Mouse (Mus musculus) E14TG2a.4 (cell line): ENCODE data around the gene Lrrc46.

ENCODE experiments used
- H3K27me3 ChIP-seq: 2 replicates; pipeline ENCODE4 v1.6.1; 2014; ENCODE audit warnings: low read length, control low read depth; ENCODE audit not compliant: insufficient read depth
- H3K36me3 ChIP-seq: 2 replicates; pipeline ENCODE4 v1.6.1; 2014; ENCODE audit warnings: low read length, control low read depth; ENCODE audit not compliant: insufficient read depth
- H3K4me1 ChIP-seq: replicated peaks from 2 replicates; pipeline ENCODE4 v1.6.1; 2014; ENCODE audit warnings: low read depth, low read length, control low read depth
- H3K4me3 ChIP-seq: replicated peaks from 2 replicates; pipeline ENCODE4 v1.5.1; 2014; ENCODE audit warnings: mild to moderate bottlenecking, low read length
- H3K9me3 ChIP-seq: 2 replicates; pipeline ENCODE4 v1.6.1; 2014; ENCODE audit warnings: low read length, control low read depth
- CTCF ChIP-seq: conservative IDR thresholded peaks from 2 replicates; pipeline ENCODE4 v1.5.1; 2014; ENCODE audit warnings: low read length
- NANOG ChIP-seq: IDR thresholded peaks from 2 replicates; pipeline ENCODE4 v1.6.1; 2014; ENCODE audit warnings: borderline replicate concordance, low read length, mixed read lengths
- POU5F1 ChIP-seq: IDR thresholded peaks from 2 replicates; pipeline ENCODE4 v1.6.1; 2014; ENCODE audit warnings: low read length, borderline replicate concordance

The Lrrc46 gene

GRCm38 (mm10) chr11:97007093-97007794, 34.0 kb downstream of the Lrrc46 start:
- H3K27me3 ChIP-seq = peaks cover 93% of the 10 kb centered on the region
- no peaks in the 10 kb centered on the region for H3K9me3 ChIP-seq
- no peak overlapping the region for H3K4me3 ChIP-seq
- H3K4me1 ChIP-seq = peaks cover 17% of the 10 kb centered on the region
- H3K36me3 ChIP-seq = no peaks in the 10 kb centered on the region
- TF ChIP-seq POU5F1 = no peak
- TF ChIP-seq NANOG = no peak
- TF ChIP-seq CTCF = no peak

DNA sequence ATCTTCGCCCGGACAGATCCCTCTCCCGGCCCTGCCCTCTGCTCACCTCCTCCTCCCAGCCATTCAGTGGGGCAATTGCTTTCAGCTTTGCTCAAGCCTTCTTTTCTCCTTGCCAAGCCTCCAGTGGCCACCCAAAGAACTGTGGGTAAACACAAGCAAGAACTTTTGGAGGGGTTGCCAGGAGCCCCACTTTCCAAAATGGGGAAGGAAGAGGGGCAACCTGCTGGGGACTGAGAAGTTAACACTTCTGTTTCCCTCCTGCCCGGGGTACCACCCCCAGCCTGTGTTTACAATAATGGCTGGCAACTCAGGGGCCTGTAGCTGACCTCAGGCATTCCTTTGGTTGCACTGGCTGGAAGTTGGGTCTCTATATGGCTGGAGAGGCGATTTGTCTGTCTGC, 38.0 kb downstream of the Lrrc46 start:
- peaks cover 89% of the 10 kb centered on the region for H3K27me3 ChIP-seq
- no peak for TF ChIP-seq NANOG
- TF ChIP-seq CTCF = no peak
- TF ChIP-seq POU5F1 = no peak
- H3K4me1 ChIP-seq = peaks cover 31% of the 10 kb centered on the region
- H3K4me3 ChIP-seq = peak overlapping the region; percentile 35; the same call in 1 of the 2 replicates
- H3K9me3 ChIP-seq = no peaks in the 10 kb centered on the region
- no peaks in the 10 kb centered on the region for H3K36me3 ChIP-seq

DNA sequence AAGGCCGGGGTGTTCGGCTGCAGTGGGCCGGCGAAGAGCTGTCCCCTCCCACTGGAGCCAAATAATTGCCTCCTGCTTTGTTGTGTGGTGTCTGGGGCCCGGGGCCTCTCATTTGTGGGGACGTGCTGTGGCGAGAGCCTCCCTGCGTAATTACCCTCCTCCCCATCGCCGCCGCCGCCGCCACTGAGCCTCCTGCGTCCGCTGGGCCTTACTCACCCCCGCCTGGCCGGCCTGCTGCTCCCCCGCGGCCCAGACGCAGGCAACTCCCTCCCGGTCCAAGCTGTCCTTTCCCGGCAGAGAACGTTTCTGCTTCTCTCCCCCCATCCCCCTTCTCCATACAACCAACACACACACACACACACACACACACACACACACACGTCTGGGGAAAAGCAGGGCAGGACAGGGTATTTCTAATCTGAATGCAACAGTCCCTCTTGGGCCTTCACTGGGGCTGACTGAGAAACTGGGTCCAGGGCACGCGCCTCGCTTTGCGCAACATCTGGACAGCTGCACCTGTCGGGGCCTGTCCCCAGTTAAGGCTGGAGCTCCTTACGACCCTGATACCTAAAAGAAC, 43.7 kb downstream of the Lrrc46 start:
- peaks cover 51% of the 10 kb centered on the region for H3K4me1 ChIP-seq
- TF ChIP-seq POU5F1 (no peak), CTCF (no peak), NANOG (no peak)
- peaks cover 89% of the 10 kb centered on the region for H3K27me3 ChIP-seq
- no peaks in the 10 kb centered on the region for H3K9me3 ChIP-seq
- H3K36me3 ChIP-seq = no peaks in the 10 kb centered on the region
- H3K4me3 ChIP-seq = peak overlapping the region; percentile 78

- Histone ChIP-seq H3K4me3 (peak overlapping the region; percentile 78), H3K27me3 (peaks cover 89% of the 10 kb centered on the region), H3K36me3 (no peaks in the 10 kb centered on the region), H3K9me3 (no peaks in the 10 kb centered on the region), H3K4me1 (peaks cover 57% of the 10 kb centered on the region)
- TF ChIP-seq NANOG (no peak), POU5F1 (no peak), CTCF (no peak)
Measured at GRCm38 (mm10) chr11:96996773-96997379, 44.3 kb downstream of the Lrrc46 start.

DNA sequence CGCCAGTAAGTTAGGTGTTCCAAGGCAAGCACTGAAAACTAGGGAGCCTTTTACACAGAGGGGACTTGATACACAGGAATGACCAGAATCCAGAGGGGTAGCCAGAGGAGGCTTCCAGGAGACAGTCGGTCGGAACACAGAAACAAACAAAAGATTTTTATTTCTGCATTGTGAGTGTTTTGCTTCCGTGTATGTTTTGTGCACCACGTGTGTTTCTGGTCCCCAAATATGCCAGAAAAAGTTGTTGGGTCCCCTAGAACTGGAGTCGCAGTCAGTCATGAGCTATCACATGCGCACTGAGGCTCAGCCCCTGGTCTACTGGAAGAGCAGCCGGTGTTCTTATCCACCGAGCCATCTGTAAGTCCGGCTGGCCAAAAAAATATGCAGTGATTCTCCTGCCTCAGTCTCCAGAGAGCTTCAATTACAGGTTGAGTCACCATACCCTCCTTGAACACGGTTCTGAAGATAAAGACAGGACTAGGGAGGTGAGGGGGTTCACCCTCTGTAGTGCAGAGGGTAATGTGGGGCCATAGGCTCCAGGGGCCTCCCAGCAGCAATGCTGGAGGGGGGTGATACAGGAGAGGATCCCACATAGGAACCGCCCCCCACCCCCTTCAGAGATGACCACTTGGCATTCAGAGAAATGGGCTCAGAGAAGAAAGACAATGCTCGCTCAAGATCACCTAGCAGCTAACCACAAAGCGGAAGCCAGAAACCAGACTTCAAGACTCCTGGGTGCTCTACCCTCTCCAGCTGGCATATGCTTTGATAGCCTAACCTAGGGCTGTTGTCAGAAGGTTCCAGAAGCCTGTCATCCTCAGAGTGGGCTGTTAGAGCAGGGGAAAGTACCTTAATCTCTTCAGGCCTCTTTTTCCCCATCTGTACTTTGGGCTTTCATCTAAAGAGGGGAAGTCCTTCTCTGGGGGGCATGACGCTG, 45.1 kb downstream of the Lrrc46 start:
- Histone ChIP-seq H3K36me3 (no peaks in the 10 kb centered on the region), H3K27me3 (peaks cover 92% of the 10 kb centered on the region), H3K4me1 (peaks cover 60% of the 10 kb centered on the region), H3K9me3 (no peaks in the 10 kb centered on the region), H3K4me3 (peak overlapping the region; percentile 78)
- no peak for TF ChIP-seq POU5F1
- no peak for TF ChIP-seq CTCF
- TF ChIP-seq NANOG = no peak

DNA sequence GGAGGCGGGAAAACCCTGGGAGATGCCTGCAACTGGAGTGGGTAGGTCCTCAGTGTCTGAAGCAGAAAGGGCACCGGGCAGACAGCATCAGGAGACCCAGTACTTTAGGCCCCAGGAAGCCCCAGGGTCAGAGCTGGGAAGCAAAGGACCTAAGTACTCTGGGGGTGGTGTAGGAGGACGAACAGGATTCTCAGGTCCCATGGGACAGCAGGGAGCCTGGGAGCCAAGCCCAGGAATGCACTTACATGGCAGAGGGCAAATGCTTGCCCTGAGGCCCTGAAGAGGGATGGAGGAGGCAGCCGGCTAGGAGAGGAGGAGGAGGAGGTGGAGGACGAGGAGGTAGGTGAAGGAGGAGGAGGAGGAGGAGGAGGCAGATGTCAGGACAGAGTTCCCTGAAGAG, 46.2 kb downstream of the Lrrc46 start:
- no peaks in the 10 kb centered on the region for H3K36me3 ChIP-seq
- TF ChIP-seq POU5F1 = no peak
- no peak for TF ChIP-seq CTCF
- no peak for TF ChIP-seq NANOG
- H3K9me3 ChIP-seq = no peaks in the 10 kb centered on the region
- peaks cover 54% of the 10 kb centered on the region for H3K4me1 ChIP-seq
- H3K27me3 ChIP-seq = peaks cover 81% of the 10 kb centered on the region
- H3K4me3 ChIP-seq = no peak overlapping the region

DNA sequence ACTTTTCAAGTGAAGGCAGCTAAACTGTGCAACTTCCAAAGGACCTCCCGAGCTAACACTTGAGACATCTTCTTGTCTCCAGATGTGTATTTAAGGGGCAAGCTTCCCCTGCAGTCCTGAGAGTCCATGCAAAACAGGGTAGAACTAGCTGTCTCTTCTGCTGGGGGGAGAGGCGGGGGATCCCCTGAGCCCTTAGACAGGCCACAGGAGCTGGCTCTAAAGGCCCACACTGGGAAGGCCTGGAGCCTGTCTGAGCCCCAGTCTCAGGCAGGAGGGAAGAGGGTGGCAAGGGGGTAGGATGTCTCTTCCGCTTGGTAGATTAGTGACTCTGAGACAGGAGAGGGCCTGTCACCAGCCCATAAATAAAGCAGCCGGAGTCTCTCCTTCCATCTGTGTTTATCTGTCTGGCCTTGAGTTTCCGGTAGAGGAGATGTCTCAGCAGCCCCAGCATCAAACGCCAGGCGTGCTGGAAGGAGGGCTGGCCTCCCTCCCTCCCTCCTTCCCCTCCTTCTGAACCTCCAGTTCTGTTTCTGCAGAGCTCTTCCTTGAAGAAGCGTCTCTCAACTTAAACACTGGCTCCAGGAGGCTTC, 48.4 kb downstream of the Lrrc46 start:
- Histone ChIP-seq H3K9me3 (no peaks in the 10 kb centered on the region), H3K27me3 (peaks cover 65% of the 10 kb centered on the region), H3K36me3 (no peaks in the 10 kb centered on the region), H3K4me3 (no peak overlapping the region), H3K4me1 (peaks cover 57% of the 10 kb centered on the region)
- TF ChIP-seq CTCF (no peak), NANOG (no peak), POU5F1 (no peak)
